Mouse (Mus musculus) liver, embryonic 15.5 days (tissue): ENCODE results near the gene Ppp1r3e. TPM values are rescaled to one million over a fixed set of nuclear protein-coding genes. Genes with fewer than 3 reads are reported as not detected.

Source experiments
- ATAC-seq: fragments of 200-750 bp; cut with Nextera tagmentation; 2 replicates; pipeline ENCODE4 v1.8.0; 2017; ENCODE audit warnings: moderate number of reproducible peaks, mild to moderate bottlenecking, moderate library complexity; ENCODE audit not compliant: insufficient read depth
- H3K27ac ChIP-seq: fragments of 300-500 bp; sonication (generic); replicated peaks from 2 replicates; pipeline ENCODE4 v1.5.1; 2015; ENCODE audit warnings: mild to moderate bottlenecking, inconsistent platforms
- H3K27me3 ChIP-seq: fragments of 300-500 bp; sonication (generic); 2 replicates; pipeline ENCODE4 v1.6.1; 2015; ENCODE audit warnings: mild to moderate bottlenecking, inconsistent platforms
- H3K36me3 ChIP-seq: fragments of 300-500 bp; sonication (generic); replicated peaks from 2 replicates; pipeline ENCODE4 v1.6.1; 2015; ENCODE audit warnings: moderate library complexity, mild to moderate bottlenecking, inconsistent platforms
- H3K4me1 ChIP-seq: fragments of 300-500 bp; sonication (generic); replicated peaks from 2 replicates; pipeline ENCODE4 v1.6.1; 2015; ENCODE audit warnings: inconsistent platforms
- H3K4me2 ChIP-seq: fragments of 300-500 bp; sonication (generic); 2 replicates; pipeline ENCODE4 v1.6.1; 2015; ENCODE audit warnings: moderate library complexity, mild to moderate bottlenecking, inconsistent platforms
- H3K4me3 ChIP-seq: fragments of 300-500 bp; sonication (generic); replicated peaks from 2 replicates; pipeline ENCODE4 v1.5.1; 2015; ENCODE audit warnings: mild to moderate bottlenecking, inconsistent platforms
- H3K9ac ChIP-seq: fragments of 300-500 bp; sonication (generic); 2 replicates; pipeline ENCODE4 v1.6.1; 2015; ENCODE audit warnings: moderate library complexity, mild to moderate bottlenecking, inconsistent platforms
- H3K9me3 ChIP-seq: fragments of 300-500 bp; sonication (generic); replicated peaks from 2 replicates; pipeline ENCODE4 v1.6.1; 2016; ENCODE audit warnings: inconsistent platforms
- WGBS: fragments of 180-500 bp; shearing (Covaris S2); methylation state at CpG from one replicate; pipeline ENCODE4 v1.1.7; 2015; ENCODE audit warnings: mixed read lengths; ENCODE audit not compliant: insufficient replicate concordance; 5-methylcytosine and 5-hydroxymethylcytosine counted together
- polyA plus RNA-seq: library from polyadenylated mRNA; unstranded; fragments of >200 nt; fragmentation: Nextera tagmentation; extraction: Ambion mirVana; gene quantifications from 2 replicates; pipeline ENCODE4 v1.2.1, GENCODE M21; 2015

Ppp1r3e gene
- polyA plus RNA-seq, 1 experiment from 2014 or later: 0.33 TPM

DNA sequence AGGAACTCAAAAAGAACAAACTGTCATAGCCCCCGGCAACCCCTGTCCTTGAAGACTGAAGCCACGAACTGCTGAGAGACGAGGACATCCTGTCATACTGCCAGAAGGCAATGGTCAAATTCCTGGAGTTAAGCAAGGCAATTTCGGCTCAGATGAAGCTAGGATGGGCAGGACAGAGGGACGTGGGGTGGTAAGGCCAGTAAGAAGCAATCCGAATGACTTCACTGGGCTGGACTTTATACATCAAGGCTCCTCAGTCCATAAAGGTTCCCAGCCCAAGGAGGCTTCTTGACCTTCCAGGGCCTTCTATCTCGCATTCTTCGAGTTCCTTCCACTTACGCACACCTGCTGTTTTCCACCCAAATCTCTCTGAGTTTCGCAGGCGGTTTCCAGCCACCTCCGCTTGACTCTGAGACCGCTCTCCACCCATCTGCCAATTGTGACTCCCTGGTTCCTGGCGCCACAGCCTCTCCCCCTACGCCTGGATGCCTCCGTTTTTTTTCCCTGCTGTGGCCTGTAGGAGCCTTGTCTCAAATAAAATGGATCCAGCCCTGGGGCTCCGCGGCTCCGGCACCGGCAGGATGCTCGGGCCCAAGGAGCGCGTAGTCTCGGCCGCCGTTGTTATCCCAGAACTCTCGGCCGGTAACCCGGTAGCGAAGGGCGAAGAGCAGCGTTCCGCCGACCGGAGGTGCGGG is 1.4 kb downstream of the Ppp1r3e start:
- Histone ChIP-seq H3K27me3 (peaks cover 22% of the 10 kb centered on the region), H3K9ac (peak overlapping the region; percentile 71), H3K9me3 (no peaks in the 10 kb centered on the region), H3K4me3 (peak overlapping the region; percentile 77), H3K36me3 (no peaks in the 10 kb centered on the region), H3K27ac (peak overlapping the region; percentile 33; the same call in 1 of the 2 replicates), H3K4me1 (peaks cover 29% of the 10 kb centered on the region), H3K4me2 (peak overlapping the region; percentile 93)
- peak; percentile 11; the same call in 1 of the 2 replicates for ATAC-seq
- WGBS: 3% methylated on average over 36 of the region's 36 CpGs

DNA sequence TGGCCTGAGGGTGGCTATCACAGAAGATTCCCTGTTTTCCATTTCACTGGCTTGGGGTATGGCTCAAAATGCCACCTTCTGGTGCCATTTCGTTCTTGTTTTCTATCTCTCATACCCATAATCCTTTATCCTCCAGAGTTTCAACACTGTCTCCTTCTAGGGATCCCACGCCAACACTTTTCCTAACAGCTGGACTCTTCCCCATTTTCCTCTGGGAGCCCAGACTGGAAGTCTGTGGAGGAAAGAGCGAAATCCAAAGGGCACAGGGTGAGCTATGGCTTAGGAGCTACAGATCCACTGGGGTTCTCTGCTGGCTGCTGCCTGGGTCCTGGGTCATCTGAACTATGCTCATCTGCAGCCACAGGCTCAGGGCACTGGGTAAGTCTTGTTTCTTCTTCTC is 3.2 kb downstream of the Ppp1r3e start:
- H3K36me3 ChIP-seq: no peaks in the 10 kb centered on the region
- H3K4me3 ChIP-seq: no peak overlapping the region
- peaks cover 29% of the 10 kb centered on the region for H3K4me1 ChIP-seq
- WGBS: 72% methylated on average over 3 of the region's 3 CpGs
- no peak for ATAC-seq
- no peak overlapping the region for H3K9ac ChIP-seq
- no peak overlapping the region for H3K4me2 ChIP-seq
- no peaks in the 10 kb centered on the region for H3K9me3 ChIP-seq
- H3K27ac ChIP-seq: no peak overlapping the region
- peaks cover 22% of the 10 kb centered on the region for H3K27me3 ChIP-seq

GRCm38 (mm10) chr14:54870861-54871260 is 6.5 kb downstream of the Ppp1r3e start, which contains the start of gene Homez:
TSS of gene Homez (minus strand) at chr14:54870961.
- no peaks in the 10 kb centered on the region for H3K36me3 ChIP-seq
- no peak for ATAC-seq
- peaks cover 6% of the 10 kb centered on the region for H3K27me3 ChIP-seq
- WGBS: 76% methylated on average over 5 of the region's 5 CpGs
- no peak within 1 kb of the TSS for H3K27ac ChIP-seq
- H3K4me3 ChIP-seq: no peak within 1 kb of the TSS
- H3K4me2 ChIP-seq: no peak within 1 kb of the TSS
- H3K4me1 ChIP-seq: peaks cover 8% of the 10 kb centered on the region
- H3K9ac ChIP-seq: no peak within 1 kb of the TSS
- no peaks in the 10 kb centered on the region for H3K9me3 ChIP-seq

DNA sequence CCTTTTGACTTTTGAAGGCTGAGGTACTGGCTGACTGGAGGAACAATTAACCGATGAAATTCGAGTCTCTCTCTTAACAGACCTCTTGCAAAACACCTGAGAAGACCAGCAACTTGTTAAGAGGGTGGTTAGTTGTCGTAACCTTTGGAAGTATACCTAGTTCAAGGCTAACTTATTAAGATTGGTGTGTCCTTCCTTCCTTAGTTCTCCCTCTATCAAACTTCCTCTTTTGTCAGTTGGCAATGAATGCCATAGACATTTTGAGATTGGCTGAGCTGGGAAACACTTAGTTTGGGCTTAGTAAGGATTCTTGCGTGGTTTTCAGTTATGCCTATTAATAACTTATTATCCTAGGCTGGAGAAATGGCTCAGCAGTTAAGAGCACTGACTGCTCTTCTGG is 9.3 kb downstream of the Ppp1r3e start:
- Histone ChIP-seq H3K9me3 (no peaks in the 10 kb centered on the region), H3K36me3 (no peaks in the 10 kb centered on the region), H3K4me1 (peaks cover 15% of the 10 kb centered on the region), H3K27ac (no peak overlapping the region), H3K4me2 (no peak overlapping the region), H3K9ac (no peak overlapping the region), H3K4me3 (no peak overlapping the region), H3K27me3 (no peaks in the 10 kb centered on the region)
- ATAC-seq: no peak
- WGBS: 43% methylated on average over 4 of the region's 4 CpGs

- ATAC-seq: no peak
- 49% methylated on average over 5 of the region's 5 CpGs for WGBS
Observed at GRCm38 (mm10) chr14:54866936-54867335, 10.4 kb downstream of the Ppp1r3e start.

DNA sequence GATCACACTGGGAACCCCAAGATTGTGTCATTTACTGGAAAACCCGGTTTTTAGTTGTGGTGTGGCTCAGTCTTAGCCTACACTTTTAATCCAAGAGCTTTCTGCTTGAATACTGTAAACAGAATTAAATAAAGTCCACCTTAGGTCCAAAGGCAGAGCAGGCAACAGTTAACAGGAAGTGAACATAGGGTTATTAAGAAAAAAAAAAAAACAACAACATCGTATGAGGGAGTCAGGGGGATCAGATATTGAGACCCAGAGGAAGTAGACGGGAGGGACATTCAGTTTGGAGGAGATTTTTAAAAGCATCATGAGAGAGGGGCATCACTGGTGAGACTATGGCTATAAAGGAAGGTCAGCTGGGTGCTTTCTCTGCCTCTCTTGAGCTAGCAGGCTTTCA is 11.1 kb downstream of the Ppp1r3e start:
- no peak for ATAC-seq
- WGBS: 29% methylated on average over 3 of the region's 3 CpGs

More at GRCm38 (mm10) chr14:54866936-54867335, 10.4 kb downstream of the Ppp1r3e start:
- Histone ChIP-seq H3K9me3 (no peaks in the 10 kb centered on the region), H3K36me3 (no peaks in the 10 kb centered on the region), H3K27ac (no peak overlapping the region), H3K4me2 (no peak overlapping the region), H3K9ac (no peak overlapping the region), H3K27me3 (no peaks in the 10 kb centered on the region), H3K4me3 (no peak overlapping the region), H3K4me1 (peaks cover 15% of the 10 kb centered on the region)

GRCm38 (mm10) chr14:54865626-54866025 is 11.7 kb downstream of the Ppp1r3e start:
- Histone ChIP-seq H3K4me1 (peaks cover 15% of the 10 kb centered on the region), H3K9ac (no peak overlapping the region), H3K4me2 (no peak overlapping the region), H3K27ac (no peak overlapping the region), H3K9me3 (no peaks in the 10 kb centered on the region), H3K27me3 (no peaks in the 10 kb centered on the region), H3K4me3 (no peak overlapping the region), H3K36me3 (no peaks in the 10 kb centered on the region)
- ATAC-seq: no peak
- WGBS: 52% methylated on average over 5 of the region's 5 CpGs

More for the DNA sequence above, 11.1 kb downstream of the Ppp1r3e start:
- Histone ChIP-seq H3K27ac (no peak overlapping the region), H3K4me2 (no peak overlapping the region), H3K27me3 (no peaks in the 10 kb centered on the region), H3K4me1 (peaks cover 15% of the 10 kb centered on the region), H3K9me3 (no peaks in the 10 kb centered on the region), H3K9ac (no peak overlapping the region), H3K36me3 (no peaks in the 10 kb centered on the region), H3K4me3 (no peak overlapping the region)

DNA sequence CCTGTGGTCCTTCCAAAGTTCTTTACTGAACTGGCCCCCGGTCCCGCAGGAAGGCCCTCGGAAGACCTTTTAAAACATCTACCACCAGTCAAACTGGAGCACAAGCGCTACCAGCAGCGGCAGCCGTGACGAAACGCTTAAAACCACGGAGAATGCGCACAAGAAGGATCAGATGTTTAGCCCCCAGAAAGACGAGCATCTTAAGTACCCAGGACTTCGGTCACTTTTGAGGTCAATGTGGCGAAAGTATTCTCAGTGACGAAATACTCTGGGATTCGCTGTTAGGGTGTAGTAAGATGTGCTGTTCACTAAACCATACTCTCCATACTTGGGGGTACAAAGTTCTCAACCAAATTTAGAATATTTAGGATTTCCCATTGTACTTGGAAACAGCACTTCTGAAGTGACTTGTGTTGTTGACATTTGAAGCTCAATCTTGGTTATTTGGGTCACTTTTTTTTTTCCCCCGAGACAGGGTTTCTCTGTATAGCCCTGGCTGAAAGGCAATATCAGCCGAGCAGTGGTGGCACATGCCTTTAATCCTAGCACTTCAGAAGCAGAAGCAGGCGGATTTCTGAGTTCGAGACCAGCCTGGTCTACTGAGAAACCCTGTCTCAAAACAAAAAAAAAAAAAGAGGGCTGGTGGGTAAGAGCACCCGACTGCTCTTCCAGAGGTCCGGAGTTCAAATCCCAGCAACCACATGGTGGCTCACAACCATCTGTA is 12.9 kb downstream of the Ppp1r3e start:
- no peak for ATAC-seq
- Histone ChIP-seq H3K4me2 (peak overlapping the region; percentile 97), H3K9ac (peak overlapping the region; percentile 74), H3K36me3 (no peaks in the 10 kb centered on the region), H3K9me3 (no peaks in the 10 kb centered on the region), H3K27me3 (no peaks in the 10 kb centered on the region), H3K4me1 (peaks cover 15% of the 10 kb centered on the region), H3K27ac (0 out of 2 replicates have a peak overlapping the region, but pooled peaks have one; percentile 29), H3K4me3 (peak overlapping the region; percentile 80)
- WGBS: 10% methylated on average over 21 of the region's 21 CpGs

GRCm38 (mm10) chr14:54863501-54864312 is 13.6 kb downstream of the Ppp1r3e start:
- Histone ChIP-seq H3K27me3 (no peaks in the 10 kb centered on the region), H3K36me3 (no peaks in the 10 kb centered on the region), H3K9me3 (no peaks in the 10 kb centered on the region), H3K4me1 (peaks cover 15% of the 10 kb centered on the region), H3K4me3 (peak overlapping the region; percentile 80), H3K4me2 (peak overlapping the region; percentile 97), H3K27ac (peak overlapping the region; percentile 49), H3K9ac (peak overlapping the region; percentile 74)
- ATAC-seq: peak; percentile 100
- WGBS: under 1% methylated on average over 56 of the region's 56 CpGs

DNA sequence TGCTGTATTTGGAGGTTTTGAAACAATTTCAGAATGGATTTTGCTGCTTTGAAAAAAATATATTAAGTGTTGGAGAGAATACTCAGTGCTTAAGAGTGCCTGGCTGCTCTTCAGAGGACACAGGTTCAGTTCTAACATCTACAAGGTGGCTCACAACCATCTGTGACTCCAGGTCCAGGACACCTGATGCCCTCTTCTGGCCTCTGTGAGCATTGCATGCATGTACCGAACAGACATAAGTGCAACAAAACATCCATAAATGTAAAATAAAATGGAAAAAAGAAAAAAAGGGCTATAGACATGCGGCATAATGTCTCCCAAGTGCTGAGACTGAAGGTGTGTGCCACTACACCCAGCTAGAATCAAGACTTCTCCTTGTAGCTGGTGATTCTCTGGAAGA is 16.8 kb downstream of the Ppp1r3e start:
- WGBS: 20% methylated on average over 2 of the region's 2 CpGs
- no peak overlapping the region for H3K9ac ChIP-seq
- no peaks in the 10 kb centered on the region for H3K27me3 ChIP-seq
- H3K4me2 ChIP-seq: no peak overlapping the region
- H3K36me3 ChIP-seq: no peaks in the 10 kb centered on the region
- no peak overlapping the region for H3K4me3 ChIP-seq
- no peaks in the 10 kb centered on the region for H3K9me3 ChIP-seq
- no peak overlapping the region for H3K27ac ChIP-seq
- ATAC-seq: no peak
- peaks cover 15% of the 10 kb centered on the region for H3K4me1 ChIP-seq

GRCm38 (mm10) chr14:54857891-54858290 is 19.5 kb downstream of the Ppp1r3e start:
- Histone ChIP-seq H3K9ac (no peak overlapping the region), H3K4me1 (no peaks in the 10 kb centered on the region), H3K27ac (no peak overlapping the region), H3K36me3 (no peaks in the 10 kb centered on the region), H3K27me3 (no peaks in the 10 kb centered on the region), H3K9me3 (no peaks in the 10 kb centered on the region), H3K4me3 (no peak overlapping the region), H3K4me2 (no peak overlapping the region)
- ATAC-seq: no peak
- WGBS: 70% methylated on average over 9 of the region's 9 CpGs
